Mouse (Mus musculus): ENCODE results near the gene Cd22. TPM values are rescaled to one million over a fixed set of nuclear protein-coding genes. Genes with fewer than 3 reads are reported as not detected.
"Not testable (repeated sequence)": the region's sequence is repeated elsewhere in the genome, so short reads cannot be mapped to it uniquely, and the experiment has no call there.

The Cd22 gene
- polyA plus RNA-seq (2014; fragmentation: Nextera tagmentation; extraction: Ambion mirVana): 0.05 TPM in 1 of 2 replicates, not detected in the other

DNA sequence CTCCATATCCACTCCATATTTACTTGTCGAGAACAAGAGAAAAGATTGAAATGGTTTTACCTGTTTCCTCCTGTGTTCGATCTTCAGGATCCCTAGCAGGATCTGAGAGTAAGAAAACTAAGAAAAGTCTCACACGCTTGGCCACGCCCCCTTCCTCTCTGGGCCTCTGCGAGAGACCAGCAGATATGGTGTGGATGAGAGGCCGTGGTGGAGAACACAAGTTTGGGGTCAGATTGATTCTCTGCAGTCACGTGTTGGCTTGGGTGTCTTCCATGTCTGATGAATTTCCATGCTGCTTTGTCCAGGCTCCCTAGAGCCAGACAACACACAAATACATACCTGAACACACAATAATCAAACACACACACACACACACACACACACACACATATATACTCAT is at the start of gene Cd22:
Cd22 (minus strand) TSS at position 167 of the 400 bp plus-strand sequence.
- no peak within 1 kb of the TSS for H3K27ac ChIP-seq (ENCODE audit: low read depth, low read length)
- H3K9ac ChIP-seq (ENCODE audit: low read length): no peak within 1 kb of the TSS
- no peaks in the 10 kb centered on the region for H3K36me3 ChIP-seq (ENCODE audit: control insufficient read depth, insufficient read depth, low read length)
- no peak for DNase-seq (ENCODE audit: low spot score)
- H3K4me2 ChIP-seq (ENCODE audit: low read depth): no peak within 1 kb of the TSS
- 75% methylated on average over 7 of the region's 7 CpGs for WGBS
- H3K27me3 ChIP-seq (ENCODE audit: control insufficient read depth, insufficient read depth, low read length): no peaks in the 10 kb centered on the region
- no peak within 1 kb of the TSS for H3K4me3 ChIP-seq (ENCODE audit: low read depth, low read length)
- H3K4me1 ChIP-seq (ENCODE audit: control insufficient read depth, insufficient read depth, low read length): no peaks in the 10 kb centered on the region
- no peak for ATAC-seq (ENCODE audit: insufficient read depth, low FRiP score, low TSS enrichment)
- H3K9me3 ChIP-seq (ENCODE audit: control insufficient read depth, low read length): no peaks in the 10 kb centered on the region

- DNase-seq (ENCODE audit: low spot score): not testable (repeated sequence)
- 92% methylated on average over 2 of the region's 2 CpGs for WGBS
Measured at GRCm38 (mm10) chr7:30924581-30924980, 44.4 kb upstream of the Cd22 start, which contains the start of gene Hamp2. Gene Hamp2 (minus strand): TSS chr7:30924681.

DNA sequence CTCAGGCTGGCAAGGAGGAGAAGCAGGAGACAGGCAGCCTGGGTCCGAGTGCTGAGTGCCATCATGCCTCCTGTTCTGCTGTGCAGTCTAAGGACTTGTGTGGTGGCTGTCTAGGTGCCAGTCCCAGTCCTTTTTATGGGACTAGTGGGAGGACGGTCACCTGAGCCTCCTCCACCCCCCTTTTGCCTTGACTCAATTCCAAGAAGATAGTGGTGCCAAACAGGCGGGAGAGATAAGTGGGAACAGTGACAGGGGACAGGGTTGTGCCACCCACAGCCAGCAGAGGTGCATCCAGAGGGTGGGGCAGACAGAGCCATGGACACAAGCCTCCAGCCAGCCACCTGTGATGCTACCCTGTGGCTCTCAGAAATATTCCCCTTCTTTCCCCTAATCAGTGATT is 43.9 kb upstream of the Cd22 start:
- WGBS: 78% methylated on average over 3 of the region's 3 CpGs
- H3K9me3 ChIP-seq (ENCODE audit: control insufficient read depth, low read length): no peaks in the 10 kb centered on the region
- H3K36me3 ChIP-seq (ENCODE audit: control insufficient read depth, insufficient read depth, low read length): no peaks in the 10 kb centered on the region
- no peak overlapping the region for H3K27ac ChIP-seq (ENCODE audit: low read depth, low read length)
- no peak overlapping the region for H3K4me3 ChIP-seq (ENCODE audit: low read depth, low read length)
- H3K27me3 ChIP-seq (ENCODE audit: control insufficient read depth, insufficient read depth, low read length): no peaks in the 10 kb centered on the region
- H3K4me2 ChIP-seq (ENCODE audit: low read depth): no peak overlapping the region
- DNase-seq (ENCODE audit: low spot score) (no peak), ATAC-seq (ENCODE audit: insufficient read depth, low FRiP score, low TSS enrichment) (no peak)
- no peak overlapping the region for H3K9ac ChIP-seq (ENCODE audit: low read length)
- H3K4me1 ChIP-seq (ENCODE audit: control insufficient read depth, insufficient read depth, low read length): no peaks in the 10 kb centered on the region

More at GRCm38 (mm10) chr7:30924581-30924980, 44.4 kb upstream of the Cd22 start, which contains the start of gene Hamp2:
- H3K4me1 ChIP-seq (ENCODE audit: control insufficient read depth, insufficient read depth, low read length); H3K4me2 ChIP-seq (ENCODE audit: low read depth); ATAC-seq (ENCODE audit: insufficient read depth, low FRiP score, low TSS enrichment); H3K4me3 ChIP-seq (ENCODE audit: low read depth, low read length); H3K9me3 ChIP-seq (ENCODE audit: control insufficient read depth, low read length); H3K9ac ChIP-seq (ENCODE audit: low read length); H3K27ac ChIP-seq (ENCODE audit: low read depth, low read length); H3K36me3 ChIP-seq (ENCODE audit: control insufficient read depth, insufficient read depth, low read length); H3K27me3 ChIP-seq (ENCODE audit: control insufficient read depth, insufficient read depth, low read length): not testable (repeated sequence)

DNA sequence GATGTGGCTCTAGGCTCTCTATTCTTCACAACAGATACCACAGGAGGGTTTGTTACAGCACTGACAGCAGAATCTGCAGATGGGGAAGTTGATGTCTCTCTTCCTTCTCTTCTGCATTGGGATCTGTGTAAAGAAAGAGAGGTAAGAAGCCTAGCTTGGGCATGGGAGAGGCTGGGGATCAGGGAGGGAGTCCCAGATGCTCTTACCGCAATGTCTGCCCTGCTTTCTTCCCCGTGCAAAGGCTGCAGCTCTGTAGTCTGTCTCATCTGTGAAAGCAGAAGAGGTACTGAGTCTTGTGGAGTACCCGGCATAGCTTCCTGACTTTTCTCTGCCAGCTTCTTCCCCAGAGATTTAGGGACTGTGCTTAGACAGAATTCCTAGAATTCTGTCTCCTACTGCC is 42.3 kb upstream of the Cd22 start:
- not testable (repeated sequence) for H3K27ac ChIP-seq (ENCODE audit: low read depth, low read length); H3K4me3 ChIP-seq (ENCODE audit: low read depth, low read length); H3K9ac ChIP-seq (ENCODE audit: low read length); H3K9me3 ChIP-seq (ENCODE audit: control insufficient read depth, low read length); H3K36me3 ChIP-seq (ENCODE audit: control insufficient read depth, insufficient read depth, low read length); H3K27me3 ChIP-seq (ENCODE audit: control insufficient read depth, insufficient read depth, low read length); H3K4me2 ChIP-seq (ENCODE audit: low read depth); H3K4me1 ChIP-seq (ENCODE audit: control insufficient read depth, insufficient read depth, low read length); ATAC-seq (ENCODE audit: insufficient read depth, low FRiP score, low TSS enrichment); DNase-seq (ENCODE audit: low spot score)
- WGBS: 43% methylated on average over 3 of the region's 3 CpGs

GRCm38 (mm10) chr7:30920217-30920616 is 40.1 kb upstream of the Cd22 start:
- Histone ChIP-seq H3K9ac (ENCODE audit: low read length) (no peak overlapping the region), H3K27me3 (ENCODE audit: control insufficient read depth, insufficient read depth, low read length) (no peaks in the 10 kb centered on the region), H3K4me3 (ENCODE audit: low read depth, low read length) (no peak overlapping the region), H3K4me2 (ENCODE audit: low read depth) (no peak overlapping the region), H3K36me3 (ENCODE audit: control insufficient read depth, insufficient read depth, low read length) (no peaks in the 10 kb centered on the region), H3K9me3 (ENCODE audit: control insufficient read depth, low read length) (no peaks in the 10 kb centered on the region), H3K27ac (ENCODE audit: low read depth, low read length) (no peak overlapping the region), H3K4me1 (ENCODE audit: control insufficient read depth, insufficient read depth, low read length) (no peaks in the 10 kb centered on the region)
- DNase-seq (ENCODE audit: low spot score): no peak
- no peak for ATAC-seq (ENCODE audit: insufficient read depth, low FRiP score, low TSS enrichment)
- WGBS: 62% methylated on average over 3 of the region's 3 CpGs

DNA sequence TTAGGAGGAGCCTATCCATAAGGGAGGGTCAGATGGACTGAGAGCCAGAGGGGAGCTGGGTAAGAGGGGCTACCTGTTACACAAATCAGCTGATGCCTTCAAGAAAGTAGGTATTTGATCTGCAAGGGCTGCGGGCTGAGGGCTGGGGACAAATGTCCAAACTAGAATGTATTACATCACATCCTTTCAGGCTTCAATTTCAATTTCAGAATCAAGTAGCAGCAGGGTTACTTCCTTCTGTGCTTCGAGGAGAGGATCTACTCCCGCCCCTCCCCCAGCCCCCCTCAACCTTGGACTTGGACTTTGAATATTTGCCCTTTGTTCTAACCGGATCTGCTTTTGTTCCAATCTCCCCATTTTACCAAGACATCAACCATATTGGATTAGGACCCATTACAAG is 37.1 kb upstream of the Cd22 start:
- no peaks in the 10 kb centered on the region for H3K27me3 ChIP-seq (ENCODE audit: control insufficient read depth, insufficient read depth, low read length)
- ATAC-seq (ENCODE audit: insufficient read depth, low FRiP score, low TSS enrichment) (no peak), DNase-seq (ENCODE audit: low spot score) (no peak)
- no peaks in the 10 kb centered on the region for H3K36me3 ChIP-seq (ENCODE audit: control insufficient read depth, insufficient read depth, low read length)
- no peaks in the 10 kb centered on the region for H3K9me3 ChIP-seq (ENCODE audit: control insufficient read depth, low read length)
- H3K9ac ChIP-seq (ENCODE audit: low read length): no peak overlapping the region
- 78% methylated on average over 4 of the region's 4 CpGs for WGBS
- H3K27ac ChIP-seq (ENCODE audit: low read depth, low read length): no peak overlapping the region
- H3K4me1 ChIP-seq (ENCODE audit: control insufficient read depth, insufficient read depth, low read length): no peaks in the 10 kb centered on the region
- H3K4me2 ChIP-seq (ENCODE audit: low read depth): no peak overlapping the region
- no peak overlapping the region for H3K4me3 ChIP-seq (ENCODE audit: low read depth, low read length)

DNA sequence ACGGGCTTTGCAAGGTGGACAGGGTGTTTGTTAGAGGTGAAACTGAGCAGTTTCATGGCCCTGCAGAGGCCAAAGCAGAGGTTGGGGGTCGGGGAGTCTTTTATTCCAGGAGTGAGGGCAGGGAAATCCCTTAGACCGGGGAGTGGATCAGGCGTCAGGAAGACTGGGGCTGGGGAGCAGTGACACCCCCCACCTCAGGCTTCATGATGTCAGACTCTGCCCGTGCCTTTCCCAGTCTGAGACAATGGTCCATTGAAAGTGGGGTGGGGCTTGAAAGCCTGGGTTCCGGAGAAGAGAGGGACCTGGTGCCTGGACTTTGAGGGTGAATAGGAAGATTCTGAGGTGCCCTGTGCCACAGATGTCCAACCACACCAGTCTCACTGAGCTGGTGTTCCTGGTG is 36.6 kb upstream of the Cd22 start:
- Histone ChIP-seq H3K9me3 (ENCODE audit: control insufficient read depth, low read length) (no peaks in the 10 kb centered on the region), H3K27ac (ENCODE audit: low read depth, low read length) (no peak overlapping the region), H3K4me2 (ENCODE audit: low read depth) (no peak overlapping the region), H3K9ac (ENCODE audit: low read length) (no peak overlapping the region), H3K4me3 (ENCODE audit: low read depth, low read length) (no peak overlapping the region), H3K4me1 (ENCODE audit: control insufficient read depth, insufficient read depth, low read length) (no peaks in the 10 kb centered on the region), H3K36me3 (ENCODE audit: control insufficient read depth, insufficient read depth, low read length) (no peaks in the 10 kb centered on the region), H3K27me3 (ENCODE audit: control insufficient read depth, insufficient read depth, low read length) (no peaks in the 10 kb centered on the region)
- 37% methylated on average over 6 of the region's 6 CpGs for WGBS
- DNase-seq (ENCODE audit: low spot score) (no peak), ATAC-seq (ENCODE audit: insufficient read depth, low FRiP score, low TSS enrichment) (no peak)

DNA sequence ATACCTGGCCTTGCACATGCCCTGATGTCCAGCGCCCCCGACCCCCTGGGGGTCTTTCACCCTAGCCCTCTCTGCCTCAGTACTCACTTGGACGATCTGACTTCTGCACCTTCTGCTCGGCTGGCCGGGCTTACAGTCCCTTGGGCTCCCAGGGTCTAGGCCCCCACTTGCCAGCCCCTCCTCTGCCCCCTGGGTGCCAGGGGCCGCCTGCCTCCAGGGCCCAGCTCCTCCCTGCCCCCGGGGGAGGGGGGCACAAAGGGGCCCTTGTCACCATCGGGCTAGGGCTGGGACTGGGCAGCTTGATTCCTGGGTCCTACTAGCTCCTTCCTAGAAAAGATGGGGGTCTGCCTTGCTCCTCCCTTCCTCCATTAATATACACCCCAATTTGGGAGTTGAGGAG is 34.6 kb upstream of the Cd22 start, which contains the start of gene Mag:
Mag (minus strand) TSS at position 142 of the 400 bp plus-strand sequence.
- H3K9ac ChIP-seq (ENCODE audit: low read length): no peak within 1 kb of the TSS
- 75% methylated on average over 8 of the region's 8 CpGs for WGBS

GRCm38 (mm10) chr7:30909773-30910172 is 29.6 kb upstream of the Cd22 start:
- H3K27ac ChIP-seq (ENCODE audit: low read depth, low read length): no peak overlapping the region
- ATAC-seq (ENCODE audit: insufficient read depth, low FRiP score, low TSS enrichment) (no peak), DNase-seq (ENCODE audit: low spot score) (no peak)
- H3K27me3 ChIP-seq (ENCODE audit: control insufficient read depth, insufficient read depth, low read length): no peaks in the 10 kb centered on the region
- H3K36me3 ChIP-seq (ENCODE audit: control insufficient read depth, insufficient read depth, low read length): no peaks in the 10 kb centered on the region
- no peak overlapping the region for H3K9ac ChIP-seq (ENCODE audit: low read length)
- H3K4me2 ChIP-seq (ENCODE audit: low read depth): no peak overlapping the region
- no peak overlapping the region for H3K4me3 ChIP-seq (ENCODE audit: low read depth, low read length)
- H3K4me1 ChIP-seq (ENCODE audit: control insufficient read depth, insufficient read depth, low read length): no peaks in the 10 kb centered on the region
- H3K9me3 ChIP-seq (ENCODE audit: control insufficient read depth, low read length): no peaks in the 10 kb centered on the region
- WGBS: 87% methylated on average over 6 of the region's 6 CpGs

More for the DNA sequence above, 34.6 kb upstream of the Cd22 start, which contains the start of gene Mag:
- Histone ChIP-seq H3K4me2 (ENCODE audit: low read depth) (no peak within 1 kb of the TSS), H3K27me3 (ENCODE audit: control insufficient read depth, insufficient read depth, low read length) (no peaks in the 10 kb centered on the region), H3K27ac (ENCODE audit: low read depth, low read length) (no peak within 1 kb of the TSS), H3K9me3 (ENCODE audit: control insufficient read depth, low read length) (no peaks in the 10 kb centered on the region), H3K36me3 (ENCODE audit: control insufficient read depth, insufficient read depth, low read length) (no peaks in the 10 kb centered on the region), H3K4me3 (ENCODE audit: low read depth, low read length) (no peak within 1 kb of the TSS), H3K4me1 (ENCODE audit: control insufficient read depth, insufficient read depth, low read length) (no peaks in the 10 kb centered on the region)
- DNase-seq (ENCODE audit: low spot score) (no peak), ATAC-seq (ENCODE audit: insufficient read depth, low FRiP score, low TSS enrichment) (no peak)

Data from neural tube, embryonic 11.5 days (tissue).